Mouse (Mus musculus) stomach, postnatal 0 days (tissue): ENCODE measurements around the gene Sco2.

ENCODE experiments used
- CTCF ChIP-seq: IDR thresholded peaks from 2 replicates; pipeline ENCODE4 v1.5.1; 2016; ENCODE audit warnings: antibody characterized with exemption, low read depth, mild to moderate bottlenecking, moderate library complexity
- EP300 ChIP-seq: optimal IDR thresholded peaks from 2 replicates; pipeline ENCODE3; 2016; ENCODE audit warnings: antibody characterized with exemption

GRCm38 (mm10) chr15:89373027-89373761, 452 bp downstream of the Sco2 start:
- TF ChIP-seq CTCF (peak; percentile 74), EP300 (no peak)
